Mouse (Mus musculus) liver, embryonic 15.5 days (tissue): Measurements from ENCODE around the gene Ppil3. TPM values are rescaled to one million over a fixed set of nuclear protein-coding genes. Genes with fewer than 3 reads are reported as not detected.

Experiments used
- ATAC-seq: fragments of 200-750 bp; cut with Nextera tagmentation; 2 replicates; pipeline ENCODE4 v1.8.0; 2017; ENCODE audit warnings: moderate number of reproducible peaks, mild to moderate bottlenecking, moderate library complexity; ENCODE audit not compliant: insufficient read depth
- H3K27ac ChIP-seq: fragments of 300-500 bp; sonication (generic); replicated peaks from 2 replicates; pipeline ENCODE4 v1.5.1; 2015; ENCODE audit warnings: mild to moderate bottlenecking, inconsistent platforms
- H3K27me3 ChIP-seq: fragments of 300-500 bp; sonication (generic); 2 replicates; pipeline ENCODE4 v1.6.1; 2015; ENCODE audit warnings: mild to moderate bottlenecking, inconsistent platforms
- H3K36me3 ChIP-seq: fragments of 300-500 bp; sonication (generic); replicated peaks from 2 replicates; pipeline ENCODE4 v1.6.1; 2015; ENCODE audit warnings: moderate library complexity, mild to moderate bottlenecking, inconsistent platforms
- H3K4me1 ChIP-seq: fragments of 300-500 bp; sonication (generic); replicated peaks from 2 replicates; pipeline ENCODE4 v1.6.1; 2015; ENCODE audit warnings: inconsistent platforms
- H3K4me2 ChIP-seq: fragments of 300-500 bp; sonication (generic); 2 replicates; pipeline ENCODE4 v1.6.1; 2015; ENCODE audit warnings: moderate library complexity, mild to moderate bottlenecking, inconsistent platforms
- H3K4me3 ChIP-seq: fragments of 300-500 bp; sonication (generic); replicated peaks from 2 replicates; pipeline ENCODE4 v1.5.1; 2015; ENCODE audit warnings: mild to moderate bottlenecking, inconsistent platforms
- H3K9ac ChIP-seq: fragments of 300-500 bp; sonication (generic); 2 replicates; pipeline ENCODE4 v1.6.1; 2015; ENCODE audit warnings: moderate library complexity, mild to moderate bottlenecking, inconsistent platforms
- H3K9me3 ChIP-seq: fragments of 300-500 bp; sonication (generic); replicated peaks from 2 replicates; pipeline ENCODE4 v1.6.1; 2016; ENCODE audit warnings: inconsistent platforms
- WGBS: fragments of 180-500 bp; shearing (Covaris S2); methylation state at CpG from one replicate; pipeline ENCODE4 v1.1.7; 2015; ENCODE audit warnings: mixed read lengths; ENCODE audit not compliant: insufficient replicate concordance; 5-methylcytosine and 5-hydroxymethylcytosine counted together
- polyA plus RNA-seq: library from polyadenylated mRNA; unstranded; fragments of >200 nt; fragmentation: Nextera tagmentation; extraction: Ambion mirVana; gene quantifications from 2 replicates; pipeline ENCODE4 v1.2.1, GENCODE M21; 2015

Ppil3 gene
- polyA plus RNA-seq, 1 experiment from 2014 or later = 20.5 TPM

DNA sequence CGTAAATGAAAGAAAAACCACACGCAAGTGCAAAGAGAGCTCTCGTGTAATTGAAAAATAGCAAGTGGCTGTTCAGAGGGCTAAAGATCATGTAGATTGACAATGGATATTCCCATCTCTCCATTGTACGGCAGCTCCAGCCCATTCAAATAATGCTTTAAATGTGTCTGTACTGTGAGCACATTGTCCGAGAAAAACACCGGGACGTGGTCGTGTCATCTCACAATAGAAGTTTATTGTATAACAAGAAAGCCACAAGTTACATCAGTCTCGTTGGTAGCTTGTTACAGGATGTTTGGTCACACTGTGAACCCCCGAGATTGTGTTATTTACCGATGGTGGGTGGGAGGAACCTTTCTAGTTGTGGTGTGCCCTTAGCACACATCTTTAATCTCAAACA, 575 bp upstream of the Ppil3 start:
- ATAC-seq = no peak
- peak overlapping the region; percentile 72 for H3K9ac ChIP-seq
- H3K4me3 ChIP-seq = peak overlapping the region; percentile 76
- 3% methylated on average over 11 of the region's 11 CpGs for WGBS
- H3K36me3 ChIP-seq = peaks cover 31% of the 10 kb centered on the region
- H3K4me2 ChIP-seq = peak overlapping the region; percentile 86
- H3K4me1 ChIP-seq = peaks cover 25% of the 10 kb centered on the region
- no peaks in the 10 kb centered on the region for H3K9me3 ChIP-seq
- no peaks in the 10 kb centered on the region for H3K27me3 ChIP-seq
- peak overlapping the region; percentile 85 for H3K27ac ChIP-seq

DNA sequence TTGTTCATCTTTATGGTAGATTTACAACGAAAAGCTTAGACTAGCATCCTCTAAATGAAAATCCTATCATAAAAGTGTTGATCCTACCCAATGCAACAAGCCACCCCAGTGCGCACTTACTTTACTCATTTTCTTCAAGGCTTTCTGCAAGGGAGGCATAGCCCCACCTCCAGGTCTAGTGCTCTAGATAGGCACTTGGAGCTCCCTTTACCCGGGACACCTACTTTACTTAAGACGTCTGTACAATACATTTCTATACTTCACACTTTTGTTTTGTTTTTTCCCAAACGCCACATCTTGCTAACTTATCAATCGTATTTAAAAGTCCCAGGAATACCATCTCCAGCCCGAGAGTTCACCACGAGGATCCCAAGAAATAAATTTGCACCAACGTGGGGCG, 595 bp downstream of the Ppil3 start:
- H3K9me3 ChIP-seq = no peaks in the 10 kb centered on the region
- peak overlapping the region; percentile 76 for H3K4me3 ChIP-seq
- WGBS = 6% methylated on average over 10 of the region's 10 CpGs
- H3K4me2 ChIP-seq = peak overlapping the region; percentile 86
- H3K9ac ChIP-seq = peak overlapping the region; percentile 72
- peaks cover 25% of the 10 kb centered on the region for H3K4me1 ChIP-seq
- H3K27ac ChIP-seq = peak overlapping the region; percentile 85
- peaks cover 30% of the 10 kb centered on the region for H3K36me3 ChIP-seq
- no peak for ATAC-seq
- H3K27me3 ChIP-seq = no peaks in the 10 kb centered on the region

DNA sequence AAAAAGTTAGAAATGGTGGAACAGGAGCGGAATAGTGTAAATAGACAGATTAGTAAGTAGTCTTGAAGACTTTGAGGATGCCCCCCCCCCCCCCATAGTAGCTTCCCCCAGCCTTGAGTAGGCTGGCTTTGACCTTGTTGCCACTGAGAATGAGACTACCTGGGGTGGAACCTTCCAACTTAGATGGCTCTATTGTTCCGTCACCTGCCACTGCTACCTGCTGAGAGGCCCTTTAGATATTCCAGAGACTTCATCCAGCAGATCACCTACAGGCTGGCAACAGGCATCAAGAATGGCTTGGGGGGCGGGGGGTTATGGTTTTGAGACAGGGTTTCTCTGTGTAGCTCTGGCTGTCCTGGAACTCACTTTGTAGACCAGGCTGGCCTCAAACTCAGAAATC, 20.7 kb downstream of the Ppil3 start:
- peak overlapping the region; percentile 99; the same call in 1 of the 2 replicates for H3K27ac ChIP-seq
- H3K4me3 ChIP-seq = peak overlapping the region; percentile 100; the same call in 1 of the 2 replicates
- H3K27me3 ChIP-seq = no peaks in the 10 kb centered on the region
- ATAC-seq = no peak
- WGBS = 67% methylated on average over 3 of the region's 3 CpGs
- H3K9me3 ChIP-seq = no peaks in the 10 kb centered on the region
- H3K36me3 ChIP-seq = peaks cover 22% of the 10 kb centered on the region
- peaks cover 29% of the 10 kb centered on the region for H3K4me1 ChIP-seq
- H3K9ac ChIP-seq = no peak overlapping the region
- peak overlapping the region; percentile 61; the same call in 1 of the 2 replicates for H3K4me2 ChIP-seq

DNA sequence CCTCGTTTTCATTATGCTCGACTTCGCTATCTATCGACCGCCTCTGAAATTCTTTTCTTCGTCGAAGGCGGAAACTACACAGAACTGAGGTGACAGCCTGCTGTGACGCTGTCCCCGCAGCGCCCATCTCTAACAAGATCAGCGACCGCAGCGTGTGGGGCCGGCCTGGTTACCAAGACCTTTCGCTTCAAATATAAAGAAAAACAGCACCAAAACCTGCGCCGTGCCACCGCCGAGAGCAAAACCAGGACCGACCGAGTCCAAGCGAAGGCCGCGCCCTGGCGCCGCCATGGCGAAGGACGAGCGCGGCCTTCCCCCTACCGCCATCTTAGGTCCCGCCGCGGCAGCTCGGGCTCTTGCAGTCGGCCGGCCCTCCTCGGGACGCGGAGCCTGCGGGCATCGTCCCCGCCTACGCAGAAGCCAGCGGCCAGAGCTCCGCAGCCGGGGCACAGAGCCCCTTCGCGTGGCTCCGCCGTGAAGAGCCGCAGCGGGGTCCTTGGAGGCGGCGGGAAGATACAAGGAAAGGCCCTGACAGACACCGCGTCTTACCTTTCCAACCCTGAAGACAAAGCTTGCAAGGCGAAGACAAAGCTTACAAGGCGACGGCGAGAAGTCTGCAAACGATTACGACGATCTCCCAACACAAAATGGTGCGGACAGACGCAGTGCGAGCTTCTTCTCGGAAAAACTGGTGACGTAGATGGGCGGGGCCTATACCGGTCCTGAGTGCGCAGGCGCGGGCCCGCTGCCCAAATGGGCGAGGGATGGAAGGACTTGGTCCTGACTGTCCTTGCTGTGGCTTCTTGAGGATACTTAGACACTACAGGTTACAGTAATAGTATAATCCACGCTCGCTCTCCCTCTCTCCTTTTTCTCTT, 21.7 kb downstream of the Ppil3 start, which contains the start of gene Clk1:
Gene Clk1 (minus strand): TSS at position 696 of the 878 bp plus-strand sequence.
- under 1% methylated on average over 79 of the region's 79 CpGs for WGBS

DNA sequence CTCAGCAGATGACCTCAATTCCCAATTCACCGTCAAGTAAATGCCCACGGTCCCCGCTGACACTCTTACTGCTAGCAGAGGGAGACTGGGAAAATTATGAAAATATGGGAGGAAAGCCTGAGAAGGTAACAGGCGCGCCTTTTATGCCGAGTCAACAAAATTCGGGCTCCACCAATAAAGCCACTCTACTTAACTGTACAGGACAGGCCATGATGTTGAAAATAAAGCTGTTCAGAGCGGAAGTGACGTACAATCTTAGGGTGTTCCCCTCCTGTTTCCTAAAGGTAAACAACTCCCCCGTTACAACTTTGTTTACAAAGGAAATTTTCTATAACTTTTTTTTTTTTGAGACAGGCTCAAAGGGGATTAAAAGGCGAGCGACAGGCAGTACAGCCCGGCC, 22.4 kb downstream of the Ppil3 start:
- H3K9ac ChIP-seq = peak overlapping the region; percentile 100
- peak overlapping the region; percentile 99 for H3K27ac ChIP-seq
- H3K4me3 ChIP-seq = peak overlapping the region; percentile 100
- peak; percentile 64 for ATAC-seq
- H3K27me3 ChIP-seq = no peaks in the 10 kb centered on the region
- H3K9me3 ChIP-seq = no peaks in the 10 kb centered on the region
- peaks cover 35% of the 10 kb centered on the region for H3K4me1 ChIP-seq
- WGBS = 5% methylated on average over 13 of the region's 13 CpGs
- H3K4me2 ChIP-seq = peak overlapping the region; percentile 75
- peaks cover 38% of the 10 kb centered on the region for H3K36me3 ChIP-seq

More for the DNA sequence above, 21.7 kb downstream of the Ppil3 start, which contains the start of gene Clk1:
- Histone ChIP-seq H3K27me3 (no peaks in the 10 kb centered on the region), H3K4me1 (peaks cover 33% of the 10 kb centered on the region), H3K9me3 (no peaks in the 10 kb centered on the region), H3K27ac (peak within 1 kb of the TSS; percentile 99), H3K9ac (peak within 1 kb of the TSS; percentile 100), H3K36me3 (peaks cover 31% of the 10 kb centered on the region), H3K4me2 (peak within 1 kb of the TSS; percentile 75), H3K4me3 (peak within 1 kb of the TSS; percentile 100)
- peak; percentile 89 for ATAC-seq

DNA sequence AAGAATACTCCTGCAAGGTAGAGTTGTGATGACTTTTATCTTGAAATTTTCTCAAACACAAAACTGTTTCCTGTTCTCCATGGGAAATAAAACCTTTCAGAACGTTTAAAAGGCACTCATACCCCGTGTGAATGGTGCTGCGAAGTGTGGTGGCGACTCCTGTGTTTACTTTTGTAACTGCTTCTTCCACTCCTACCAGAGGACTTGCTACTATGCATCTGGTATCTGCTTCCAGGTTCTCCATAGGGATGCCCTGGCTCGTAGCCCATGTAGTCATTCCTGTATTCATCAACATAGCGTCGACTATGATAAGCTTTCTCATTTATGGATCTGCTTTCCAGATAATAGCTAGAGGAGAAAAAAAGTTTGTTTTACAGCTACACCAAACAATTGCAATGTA, 24.3 kb downstream of the Ppil3 start:
- Histone ChIP-seq H3K9ac (no peak overlapping the region), H3K4me2 (peak overlapping the region; percentile 75), H3K4me3 (peak overlapping the region; percentile 100), H3K27me3 (no peaks in the 10 kb centered on the region), H3K36me3 (peaks cover 57% of the 10 kb centered on the region), H3K27ac (no peak overlapping the region), H3K9me3 (no peaks in the 10 kb centered on the region), H3K4me1 (peaks cover 35% of the 10 kb centered on the region)
- no peak for ATAC-seq
- WGBS = 62% methylated on average over 7 of the region's 7 CpGs

DNA sequence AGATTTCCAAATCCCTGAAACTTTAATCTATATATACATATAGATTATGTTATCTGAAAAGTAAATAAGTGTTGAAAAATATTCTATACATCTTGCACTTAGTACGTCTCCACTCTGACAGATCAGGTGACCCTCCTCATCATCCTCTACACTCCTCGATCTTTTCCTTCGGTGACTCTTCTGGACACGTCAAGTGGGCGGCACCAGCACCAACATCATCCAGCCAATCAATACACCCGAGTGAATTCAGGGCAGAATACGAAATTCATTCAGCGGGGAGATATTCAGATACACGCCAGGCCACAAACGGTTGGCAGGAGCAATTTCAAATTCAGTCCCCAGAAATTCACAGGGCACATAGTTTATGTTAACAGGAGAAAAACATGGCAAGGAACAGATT, 25.3 kb downstream of the Ppil3 start:
- no peak overlapping the region for H3K9ac ChIP-seq
- H3K27me3 ChIP-seq = no peaks in the 10 kb centered on the region
- no peak overlapping the region for H3K4me3 ChIP-seq
- H3K36me3 ChIP-seq = peaks cover 65% of the 10 kb centered on the region
- 81% methylated on average over 10 of the region's 10 CpGs for WGBS
- H3K4me2 ChIP-seq = no peak overlapping the region
- H3K27ac ChIP-seq = no peak overlapping the region
- no peaks in the 10 kb centered on the region for H3K9me3 ChIP-seq
- H3K4me1 ChIP-seq = peaks cover 33% of the 10 kb centered on the region
- no peak for ATAC-seq

DNA sequence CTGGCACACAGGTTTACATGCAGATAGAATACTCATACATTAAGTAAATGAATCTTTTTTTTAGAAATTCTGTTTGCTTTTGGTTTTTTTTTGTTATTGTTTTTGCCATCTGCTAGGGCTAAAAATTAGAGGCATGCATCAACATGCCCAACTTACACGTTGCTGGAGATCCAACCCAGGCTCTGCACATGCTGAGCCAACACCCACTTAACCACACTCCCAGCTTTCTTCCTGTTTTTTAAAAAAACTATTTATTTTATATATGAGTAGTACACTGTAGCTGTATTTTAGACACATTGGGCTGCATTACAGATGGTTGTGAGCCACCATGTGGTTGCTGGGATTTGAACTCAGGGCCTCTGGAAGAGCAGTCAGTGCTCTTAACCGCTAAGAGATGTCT, 29.2 kb downstream of the Ppil3 start:
- Histone ChIP-seq H3K4me1 (peaks cover 9% of the 10 kb centered on the region), H3K36me3 (peaks cover 89% of the 10 kb centered on the region), H3K4me2 (no peak overlapping the region), H3K27me3 (no peaks in the 10 kb centered on the region), H3K9me3 (no peaks in the 10 kb centered on the region), H3K27ac (no peak overlapping the region), H3K9ac (no peak overlapping the region), H3K4me3 (no peak overlapping the region)
- WGBS = 73% methylated on average over 2 of the region's 2 CpGs
- no peak for ATAC-seq

DNA sequence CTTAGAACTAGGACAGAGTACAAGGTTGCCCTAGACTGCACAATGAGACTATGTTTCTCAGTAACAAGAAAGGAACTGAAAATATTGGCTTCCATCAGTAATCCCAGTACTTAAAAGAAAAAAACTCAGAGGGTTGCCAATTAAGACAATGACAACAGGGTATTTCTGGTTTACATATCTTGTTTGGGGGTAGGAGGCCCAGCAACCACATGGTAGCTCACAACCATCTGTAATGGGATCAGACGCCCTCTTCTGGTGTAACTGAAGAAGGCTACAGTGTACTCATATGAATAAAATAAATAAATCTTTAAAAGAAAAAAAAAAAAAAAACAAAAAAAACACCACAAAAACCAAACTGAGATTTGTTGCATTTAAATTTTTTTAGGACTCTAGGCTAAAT, 29.8 kb downstream of the Ppil3 start:
- no peak overlapping the region for H3K27ac ChIP-seq
- no peaks in the 10 kb centered on the region for H3K9me3 ChIP-seq
- 23% methylated on average over 1 of the region's 1 CpGs for WGBS
- H3K9ac ChIP-seq = no peak overlapping the region
- no peak overlapping the region for H3K4me3 ChIP-seq
- no peak for ATAC-seq
- H3K36me3 ChIP-seq = peaks cover 93% of the 10 kb centered on the region
- peaks cover 6% of the 10 kb centered on the region for H3K4me1 ChIP-seq
- no peak overlapping the region for H3K4me2 ChIP-seq
- no peaks in the 10 kb centered on the region for H3K27me3 ChIP-seq

DNA sequence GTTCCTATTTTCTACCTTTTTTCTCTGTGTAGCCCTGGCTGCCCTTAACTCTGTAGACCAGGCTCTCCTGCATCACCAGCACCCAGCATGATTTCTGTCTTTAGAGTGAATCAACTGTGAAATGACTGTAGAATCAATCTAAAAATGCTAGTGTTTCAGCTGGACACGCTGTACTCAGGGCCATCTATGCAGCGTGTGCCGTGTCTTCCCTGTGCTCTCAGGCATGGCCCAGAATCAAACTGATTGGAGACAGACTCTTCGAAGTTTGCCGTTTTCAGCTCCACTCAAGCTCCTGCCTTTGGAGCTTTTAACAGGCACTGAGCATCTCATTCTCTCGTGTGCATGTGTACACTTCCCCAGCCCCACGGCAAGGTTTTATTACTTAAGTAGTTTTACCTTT, 34.5 kb downstream of the Ppil3 start:
- Histone ChIP-seq H3K36me3 (peaks cover 86% of the 10 kb centered on the region), H3K4me3 (no peak overlapping the region), H3K27me3 (no peaks in the 10 kb centered on the region), H3K27ac (no peak overlapping the region), H3K9me3 (no peaks in the 10 kb centered on the region), H3K9ac (no peak overlapping the region), H3K4me1 (no peaks in the 10 kb centered on the region), H3K4me2 (no peak overlapping the region)
- no peak for ATAC-seq
- 89% methylated on average over 7 of the region's 7 CpGs for WGBS

DNA sequence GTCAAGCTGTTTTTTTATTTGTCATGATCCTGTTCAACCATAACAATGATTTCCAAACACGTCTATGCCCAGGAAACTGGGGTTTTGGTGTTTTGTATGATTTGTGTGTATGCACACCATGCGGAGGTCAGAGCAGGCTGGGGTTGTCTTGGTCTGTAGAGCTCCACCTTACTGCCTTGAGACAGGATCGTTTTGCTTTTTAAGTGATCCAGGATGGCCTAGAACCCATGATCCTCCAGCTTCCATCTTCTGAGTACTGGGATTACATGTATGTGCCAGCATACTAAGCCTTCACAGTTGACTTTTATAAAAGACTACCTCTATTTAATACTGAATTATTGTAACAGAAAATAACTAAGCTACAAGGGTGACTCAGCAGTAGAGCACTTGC, 35.1 kb downstream of the Ppil3 start:
- WGBS = 63% methylated on average over 3 of the region's 3 CpGs
- no peak overlapping the region for H3K27ac ChIP-seq
- H3K4me3 ChIP-seq = no peak overlapping the region
- no peaks in the 10 kb centered on the region for H3K27me3 ChIP-seq
- H3K36me3 ChIP-seq = peaks cover 85% of the 10 kb centered on the region
- H3K9me3 ChIP-seq = no peaks in the 10 kb centered on the region
- H3K9ac ChIP-seq = no peak overlapping the region
- H3K4me2 ChIP-seq = no peak overlapping the region
- no peaks in the 10 kb centered on the region for H3K4me1 ChIP-seq
- ATAC-seq = no peak
